Mouse (Mus musculus): ENCODE measurements around the gene Tmco4. TPM values are rescaled to one million over a fixed set of nuclear protein-coding genes. Genes with fewer than 3 reads are reported as not detected.

Tmco4 gene
- polyA plus RNA-seq, 1 experiment from 2014 or later = 6.3 TPM

GRCm38 (mm10) chr4:139075041-139075711 is 102.5 kb downstream of the Tmco4 start, which contains the start of gene Htr6:
Gene Htr6, minus strand, starts transcription at chr4:139075570.
- peak within 1 kb of the TSS; percentile 53 for H3K4me3 ChIP-seq (ENCODE audit: low read length)
- H3K36me3 ChIP-seq (ENCODE audit: control insufficient read depth, insufficient read depth, low read length) = no peaks in the 10 kb centered on the region
- peak within 1 kb of the TSS; percentile 86 for H3K4me2 ChIP-seq (ENCODE audit: low read depth, low read length)
- H3K27me3 ChIP-seq (ENCODE audit: control insufficient read depth, insufficient read depth, low read depth, low read length) = peaks cover 43% of the 10 kb centered on the region
- ATAC-seq (ENCODE audit: low read depth) = peak; percentile 35
- no peaks in the 10 kb centered on the region for H3K9me3 ChIP-seq (ENCODE audit: control insufficient read depth, low read length)
- peak within 1 kb of the TSS; percentile 51; the same call in 1 of the 2 replicates for H3K9ac ChIP-seq (ENCODE audit: low read length)
- no peak within 1 kb of the TSS for H3K27ac ChIP-seq (ENCODE audit: low read length)
- WGBS = under 1% methylated on average over 48 of the region's 77 CpGs
- peaks cover 11% of the 10 kb centered on the region for H3K4me1 ChIP-seq (replicated peaks; ENCODE audit: control insufficient read depth, insufficient read depth, low read length)

- no peak for ATAC-seq (ENCODE audit: low read depth)
- Histone ChIP-seq H3K4me1 (replicated peaks; ENCODE audit: control insufficient read depth, insufficient read depth, low read length) (peaks cover 11% of the 10 kb centered on the region), H3K27me3 (ENCODE audit: control insufficient read depth, insufficient read depth, low read depth, low read length) (peaks cover 43% of the 10 kb centered on the region), H3K27ac (ENCODE audit: low read length) (no peak overlapping the region), H3K4me2 (ENCODE audit: low read depth, low read length) (peak overlapping the region; percentile 86; the same call in 1 of the 2 replicates), H3K4me3 (ENCODE audit: low read length) (peak overlapping the region; percentile 53), H3K9me3 (ENCODE audit: control insufficient read depth, low read length) (no peaks in the 10 kb centered on the region), H3K36me3 (ENCODE audit: control insufficient read depth, insufficient read depth, low read length) (no peaks in the 10 kb centered on the region), H3K9ac (ENCODE audit: low read length) (no peak overlapping the region)
- WGBS = 19% methylated on average over 5 of the region's 5 CpGs
Observed at GRCm38 (mm10) chr4:139075915-139076314, 103.2 kb downstream of the Tmco4 start.

- H3K4me2 ChIP-seq (ENCODE audit: low read depth, low read length) = no peak overlapping the region
- H3K4me1 ChIP-seq (replicated peaks; ENCODE audit: control insufficient read depth, insufficient read depth, low read length) = peaks cover 18% of the 10 kb centered on the region
- no peaks in the 10 kb centered on the region for H3K36me3 ChIP-seq (ENCODE audit: control insufficient read depth, insufficient read depth, low read length)
- no peaks in the 10 kb centered on the region for H3K9me3 ChIP-seq (ENCODE audit: control insufficient read depth, low read length)
- ATAC-seq (ENCODE audit: low read depth) = no peak
- WGBS = 28% methylated on average over 2 of the region's 2 CpGs
- H3K27me3 ChIP-seq (ENCODE audit: control insufficient read depth, insufficient read depth, low read depth, low read length) = peaks cover 37% of the 10 kb centered on the region
- no peak overlapping the region for H3K9ac ChIP-seq (ENCODE audit: low read length)
- no peak overlapping the region for H3K4me3 ChIP-seq (ENCODE audit: low read length)
- H3K27ac ChIP-seq (ENCODE audit: low read length) = no peak overlapping the region
Observed at GRCm38 (mm10) chr4:139078313-139078712, 105.6 kb downstream of the Tmco4 start.

- Histone ChIP-seq H3K27ac (ENCODE audit: low read length) (no peak overlapping the region), H3K4me2 (ENCODE audit: low read depth, low read length) (no peak overlapping the region), H3K4me3 (ENCODE audit: low read length) (no peak overlapping the region), H3K27me3 (ENCODE audit: control insufficient read depth, insufficient read depth, low read depth, low read length) (peaks cover 32% of the 10 kb centered on the region), H3K9me3 (ENCODE audit: control insufficient read depth, low read length) (no peaks in the 10 kb centered on the region), H3K9ac (ENCODE audit: low read length) (no peak overlapping the region), H3K4me1 (replicated peaks; ENCODE audit: control insufficient read depth, insufficient read depth, low read length) (peaks cover 22% of the 10 kb centered on the region), H3K36me3 (ENCODE audit: control insufficient read depth, insufficient read depth, low read length) (no peaks in the 10 kb centered on the region)
- 12% methylated on average over 4 of the region's 4 CpGs for WGBS
- no peak for ATAC-seq (ENCODE audit: low read depth)
Observed at GRCm38 (mm10) chr4:139078726-139079125, 106.0 kb downstream of the Tmco4 start.

- peaks cover 22% of the 10 kb centered on the region for H3K4me1 ChIP-seq (replicated peaks; ENCODE audit: control insufficient read depth, insufficient read depth, low read length)
- no peak overlapping the region for H3K9ac ChIP-seq (ENCODE audit: low read length)
- no peak for ATAC-seq (ENCODE audit: low read depth)
- H3K4me2 ChIP-seq (ENCODE audit: low read depth, low read length) = no peak overlapping the region
- H3K27me3 ChIP-seq (ENCODE audit: control insufficient read depth, insufficient read depth, low read depth, low read length) = peaks cover 25% of the 10 kb centered on the region
- WGBS = 85% methylated on average over 11 of the region's 11 CpGs
- H3K27ac ChIP-seq (ENCODE audit: low read length) = no peak overlapping the region
- no peak overlapping the region for H3K4me3 ChIP-seq (ENCODE audit: low read length)
- no peaks in the 10 kb centered on the region for H3K9me3 ChIP-seq (ENCODE audit: control insufficient read depth, low read length)
- no peaks in the 10 kb centered on the region for H3K36me3 ChIP-seq (ENCODE audit: control insufficient read depth, insufficient read depth, low read length)
Observed at GRCm38 (mm10) chr4:139079439-139079838, 106.8 kb downstream of the Tmco4 start.

GRCm38 (mm10) chr4:139080259-139080658 is 107.6 kb downstream of the Tmco4 start:
- Histone ChIP-seq H3K9me3 (ENCODE audit: control insufficient read depth, low read length) (no peaks in the 10 kb centered on the region), H3K27me3 (ENCODE audit: control insufficient read depth, insufficient read depth, low read depth, low read length) (peaks cover 17% of the 10 kb centered on the region), H3K36me3 (ENCODE audit: control insufficient read depth, insufficient read depth, low read length) (no peaks in the 10 kb centered on the region), H3K27ac (ENCODE audit: low read length) (no peak overlapping the region), H3K4me1 (replicated peaks; ENCODE audit: control insufficient read depth, insufficient read depth, low read length) (peaks cover 14% of the 10 kb centered on the region), H3K9ac (ENCODE audit: low read length) (no peak overlapping the region), H3K4me3 (ENCODE audit: low read length) (no peak overlapping the region), H3K4me2 (ENCODE audit: low read depth, low read length) (no peak overlapping the region)
- 87% methylated on average over 7 of the region's 7 CpGs for WGBS
- ATAC-seq (ENCODE audit: low read depth) = no peak

GRCm38 (mm10) chr4:139081270-139081931 is 108.7 kb downstream of the Tmco4 start:
- Histone ChIP-seq H3K4me3 (ENCODE audit: low read length) (no peak overlapping the region), H3K9me3 (ENCODE audit: control insufficient read depth, low read length) (no peaks in the 10 kb centered on the region), H3K36me3 (ENCODE audit: control insufficient read depth, insufficient read depth, low read length) (no peaks in the 10 kb centered on the region), H3K9ac (ENCODE audit: low read length) (no peak overlapping the region), H3K27ac (ENCODE audit: low read length) (no peak overlapping the region), H3K4me2 (ENCODE audit: low read depth, low read length) (no peak overlapping the region), H3K4me1 (replicated peaks; ENCODE audit: control insufficient read depth, insufficient read depth, low read length) (peaks cover 11% of the 10 kb centered on the region), H3K27me3 (ENCODE audit: control insufficient read depth, insufficient read depth, low read depth, low read length) (peaks cover 6% of the 10 kb centered on the region)
- no peak for ATAC-seq (ENCODE audit: low read depth)
- 65% methylated on average over 18 of the region's 18 CpGs for WGBS

- peak; percentile 46 for ATAC-seq (ENCODE audit: low read depth)
- H3K9ac ChIP-seq (ENCODE audit: low read length) = no peak overlapping the region
- WGBS = 14% methylated on average over 11 of the region's 12 CpGs
Observed at GRCm38 (mm10) chr4:139082790-139083564, 110.3 kb downstream of the Tmco4 start.

GRCm38 (mm10) chr4:139085337-139085736 is 112.6 kb downstream of the Tmco4 start:
- no peak for ATAC-seq (ENCODE audit: low read depth)
- H3K9me3 ChIP-seq (ENCODE audit: control insufficient read depth, low read length) = no peaks in the 10 kb centered on the region
- no peak overlapping the region for H3K4me3 ChIP-seq (ENCODE audit: low read length)
- 67% methylated on average over 11 of the region's 11 CpGs for WGBS
- no peak overlapping the region for H3K4me2 ChIP-seq (ENCODE audit: low read depth, low read length)
- no peak overlapping the region for H3K9ac ChIP-seq (ENCODE audit: low read length)
- H3K27ac ChIP-seq (ENCODE audit: low read length) = no peak overlapping the region
- no peaks in the 10 kb centered on the region for H3K36me3 ChIP-seq (ENCODE audit: control insufficient read depth, insufficient read depth, low read length)
- H3K27me3 ChIP-seq (ENCODE audit: control insufficient read depth, insufficient read depth, low read depth, low read length) = no peaks in the 10 kb centered on the region
- peaks cover 13% of the 10 kb centered on the region for H3K4me1 ChIP-seq (replicated peaks; ENCODE audit: control insufficient read depth, insufficient read depth, low read length)

More at GRCm38 (mm10) chr4:139082790-139083564, 110.3 kb downstream of the Tmco4 start:
- H3K9me3 ChIP-seq (ENCODE audit: control insufficient read depth, low read length) = no peaks in the 10 kb centered on the region
- no peaks in the 10 kb centered on the region for H3K36me3 ChIP-seq (ENCODE audit: control insufficient read depth, insufficient read depth, low read length)
- H3K27ac ChIP-seq (ENCODE audit: low read length) = no peak overlapping the region
- H3K4me2 ChIP-seq (ENCODE audit: low read depth, low read length) = no peak overlapping the region
- peaks cover 11% of the 10 kb centered on the region for H3K4me1 ChIP-seq (replicated peaks; ENCODE audit: control insufficient read depth, insufficient read depth, low read length)
- H3K27me3 ChIP-seq (ENCODE audit: control insufficient read depth, insufficient read depth, low read depth, low read length) = no peaks in the 10 kb centered on the region
- no peak overlapping the region for H3K4me3 ChIP-seq (ENCODE audit: low read length)
